Mouse (Mus musculus) E14TG2a.4 (cell line): Measurements from ENCODE around the gene Nemp1.

Experiments
- CTCF ChIP-seq: conservative IDR thresholded peaks from 2 replicates; pipeline ENCODE4 v1.5.1; 2014; ENCODE audit warnings: low read length
- NANOG ChIP-seq: IDR thresholded peaks from 2 replicates; pipeline ENCODE4 v1.6.1; 2014; ENCODE audit warnings: borderline replicate concordance, low read length, mixed read lengths

DNA sequence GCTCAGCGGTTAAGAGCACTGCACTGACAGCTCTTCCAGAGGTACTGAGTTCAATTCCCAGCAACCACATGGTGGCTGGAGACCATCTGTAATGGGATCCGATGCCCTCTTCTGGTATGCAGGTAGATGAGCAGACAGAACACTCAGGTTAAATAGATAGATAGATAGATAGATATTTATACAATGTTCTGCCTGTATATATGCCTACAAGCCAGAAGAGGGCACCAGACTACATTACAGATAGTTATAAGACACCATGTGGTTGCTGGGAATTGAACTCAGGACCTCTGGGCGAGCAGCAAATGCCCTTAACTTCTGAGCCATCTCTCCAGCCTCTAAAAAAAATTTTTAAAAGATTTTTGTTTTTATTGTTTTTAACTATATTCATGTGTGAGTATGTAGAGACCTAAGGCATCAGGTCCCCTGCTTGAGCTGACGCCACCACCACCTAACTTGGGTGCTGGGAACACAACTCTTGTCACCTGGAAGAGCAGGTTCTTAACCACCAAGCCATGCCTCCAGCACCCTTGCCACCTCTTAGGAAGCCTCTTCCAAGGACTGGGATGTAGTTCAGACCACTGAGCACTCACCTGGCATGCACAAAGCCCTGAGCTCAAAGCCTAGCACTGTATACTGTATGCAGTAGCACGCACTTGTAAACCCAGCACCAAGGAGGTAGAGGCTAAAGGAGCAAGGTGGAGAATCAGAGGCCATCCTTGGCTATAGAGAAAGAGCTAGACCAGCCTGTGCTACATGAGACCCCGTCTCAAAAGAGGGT is 43.1 kb upstream of the Nemp1 start:
- TF ChIP-seq CTCF (no peak), NANOG (no peak)
